Mouse (Mus musculus) embryonic facial prominence, embryonic 12.5 days (tissue): ENCODE measurements around the gene Hoxc5. TPM values are rescaled to one million over a fixed set of nuclear protein-coding genes. Genes with fewer than 3 reads are reported as not detected.

Experiments
- ATAC-seq: fragments of 200-750 bp; cut with Nextera tagmentation; 2 replicates; pipeline ENCODE4 v1.8.0; 2017; ENCODE audit not compliant: insufficient number of reproducible peaks, insufficient read depth, low FRiP score, low TSS enrichment
- H3K27ac ChIP-seq: fragments of 300-500 bp; sonication (generic); 2 replicates; pipeline ENCODE4 v1.5.1; 2016; ENCODE audit warnings: mild to moderate bottlenecking
- H3K27me3 ChIP-seq: fragments of 300-500 bp; sonication (generic); 2 replicates; pipeline ENCODE4 v1.6.1; 2016; ENCODE audit warnings: mild to moderate bottlenecking, moderate library complexity
- H3K36me3 ChIP-seq: fragments of 300-500 bp; sonication (generic); 2 replicates; pipeline ENCODE4 v1.6.1; 2016; ENCODE audit warnings: mild to moderate bottlenecking
- H3K4me1 ChIP-seq: fragments of 300-500 bp; sonication (generic); 2 replicates; pipeline ENCODE4 v1.6.1; 2016
- H3K4me2 ChIP-seq: fragments of 300-500 bp; sonication (generic); replicated peaks from 2 replicates; pipeline ENCODE4 v1.6.1; 2016; ENCODE audit warnings: mild to moderate bottlenecking, moderate library complexity
- H3K4me3 ChIP-seq: fragments of 300-500 bp; sonication (generic); 2 replicates; pipeline ENCODE4 v1.5.1; 2016; ENCODE audit warnings: mild to moderate bottlenecking
- H3K9ac ChIP-seq: fragments of 300-500 bp; sonication (generic); 2 replicates; pipeline ENCODE4 v1.6.1; 2016; ENCODE audit warnings: mild to moderate bottlenecking, moderate library complexity
- H3K9me3 ChIP-seq: fragments of 300-500 bp; sonication (generic); 2 replicates; pipeline ENCODE4 v1.6.1; 2016; ENCODE audit warnings: mild to moderate bottlenecking, moderate library complexity
- WGBS: fragments of 180-500 bp; shearing (Covaris S2); methylation state at CpG from one replicate; pipeline ENCODE4 v1.1.7; 2016; 5-methylcytosine and 5-hydroxymethylcytosine counted together
- polyA plus RNA-seq: library from polyadenylated mRNA; unstranded; fragments of >200 nt; fragmentation: Nextera tagmentation; extraction: Ambion mirVana; gene quantifications from 2 replicates; pipeline ENCODE4 v1.2.1, GENCODE M21; 2016

Gene Hoxc5
- polyA plus RNA-seq, 1 experiment from 2014 or later, result 2.4 TPM

- ATAC-seq, result no peak
- WGBS, result 1% methylated on average over 10 of the region's 10 CpGs
- Histone ChIP-seq H3K4me1 (0 out of 2 replicates have a peak, but pooled peaks cover 3% of the 10 kb centered on the region), H3K27ac (no peak overlapping the region), H3K4me2 (no peak overlapping the region), H3K9me3 (no peaks in the 10 kb centered on the region), H3K36me3 (no peaks in the 10 kb centered on the region), H3K9ac (no peak overlapping the region), H3K27me3 (peaks cover 100% of the 10 kb centered on the region), H3K4me3 (no peak overlapping the region)
These were observed 17.3 kb downstream of the Hoxc5 start for GRCm38 (mm10) chr15:102984521-102984920.

- 1% methylated on average over 3 of the region's 3 CpGs for WGBS
- ATAC-seq, result no peak
- Histone ChIP-seq H3K9ac (no peak overlapping the region), H3K4me2 (no peak overlapping the region), H3K36me3 (no peaks in the 10 kb centered on the region), H3K9me3 (no peaks in the 10 kb centered on the region), H3K27me3 (peaks cover 100% of the 10 kb centered on the region), H3K4me1 (0 out of 2 replicates have a peak, but pooled peaks cover 3% of the 10 kb centered on the region), H3K27ac (no peak overlapping the region), H3K4me3 (no peak overlapping the region)
These were observed 17.7 kb downstream of the Hoxc5 start for GRCm38 (mm10) chr15:102984925-102985324.

- ATAC-seq, result no peak
- H3K27me3 ChIP-seq, result peaks cover 100% of the 10 kb centered on the region
- no peak overlapping the region for H3K4me3 ChIP-seq
- H3K4me1 ChIP-seq, result 0 out of 2 replicates have a peak, but pooled peaks cover 4% of the 10 kb centered on the region
- no peaks in the 10 kb centered on the region for H3K36me3 ChIP-seq
- no peak overlapping the region for H3K27ac ChIP-seq
- no peak overlapping the region for H3K9ac ChIP-seq
- no peak overlapping the region for H3K4me2 ChIP-seq
- WGBS, result 2% methylated on average over 21 of the region's 21 CpGs
- H3K9me3 ChIP-seq, result no peaks in the 10 kb centered on the region
These were observed 20.0 kb downstream of the Hoxc5 start for GRCm38 (mm10) chr15:102987124-102987833.

- ATAC-seq, result no peak
- Histone ChIP-seq H3K4me2 (no peak overlapping the region), H3K36me3 (no peaks in the 10 kb centered on the region), H3K4me3 (no peak overlapping the region), H3K27ac (no peak overlapping the region), H3K9ac (no peak overlapping the region), H3K4me1 (0 out of 2 replicates have a peak, but pooled peaks cover 4% of the 10 kb centered on the region), H3K27me3 (peaks cover 100% of the 10 kb centered on the region), H3K9me3 (no peaks in the 10 kb centered on the region)
- WGBS, result 13% methylated on average over 5 of the region's 5 CpGs
These were observed 20.8 kb downstream of the Hoxc5 start for GRCm38 (mm10) chr15:102988078-102988477.

- H3K27ac ChIP-seq, result no peak within 1 kb of the TSS
- 0 out of 2 replicates have a peak, but pooled peaks cover 4% of the 10 kb centered on the region for H3K4me1 ChIP-seq
- no peak for ATAC-seq
- WGBS, result 2% methylated on average over 52 of the region's 69 CpGs
- H3K4me3 ChIP-seq, result no peak within 1 kb of the TSS
- H3K9ac ChIP-seq, result no peak within 1 kb of the TSS
- no peaks in the 10 kb centered on the region for H3K9me3 ChIP-seq
- no peak within 1 kb of the TSS for H3K4me2 ChIP-seq
- H3K27me3 ChIP-seq, result peaks cover 98% of the 10 kb centered on the region
- H3K36me3 ChIP-seq, result no peaks in the 10 kb centered on the region
These were observed 23.5 kb downstream of the Hoxc5 start, which contains the start of gene Hoxc8 for GRCm38 (mm10) chr15:102990461-102991397. Gene Hoxc8, plus strand, starts transcription at chr15:102990607.

GRCm38 (mm10) chr15:102991782-102992181 lies 24.5 kb downstream of the Hoxc5 start:
- H3K27ac ChIP-seq, result no peak overlapping the region
- H3K36me3 ChIP-seq, result no peaks in the 10 kb centered on the region
- H3K9ac ChIP-seq, result no peak overlapping the region
- H3K27me3 ChIP-seq, result peaks cover 98% of the 10 kb centered on the region
- no peak overlapping the region for H3K4me2 ChIP-seq
- no peak overlapping the region for H3K4me3 ChIP-seq
- H3K4me1 ChIP-seq, result 0 out of 2 replicates have a peak, but pooled peaks cover 4% of the 10 kb centered on the region
- no peaks in the 10 kb centered on the region for H3K9me3 ChIP-seq
- WGBS, result under 1% methylated on average over 7 of the region's 7 CpGs
- ATAC-seq, result no peak

GRCm38 (mm10) chr15:102992206-102992605 lies 25.0 kb downstream of the Hoxc5 start:
- no peak overlapping the region for H3K9ac ChIP-seq
- H3K4me1 ChIP-seq, result 0 out of 2 replicates have a peak, but pooled peaks cover 4% of the 10 kb centered on the region
- H3K27ac ChIP-seq, result no peak overlapping the region
- no peak for ATAC-seq
- no peaks in the 10 kb centered on the region for H3K9me3 ChIP-seq
- H3K4me2 ChIP-seq, result no peak overlapping the region
- H3K27me3 ChIP-seq, result peaks cover 96% of the 10 kb centered on the region
- H3K36me3 ChIP-seq, result no peaks in the 10 kb centered on the region
- no peak overlapping the region for H3K4me3 ChIP-seq
- 1% methylated on average over 11 of the region's 11 CpGs for whole genome bisulfite sequencing

GRCm38 (mm10) chr15:102992863-102993262 lies 25.6 kb downstream of the Hoxc5 start:
- WGBS, result 7% methylated on average over 3 of the region's 3 CpGs
- Histone ChIP-seq H3K9ac (no peak overlapping the region), H3K27me3 (peaks cover 96% of the 10 kb centered on the region), H3K36me3 (no peaks in the 10 kb centered on the region), H3K4me1 (0 out of 2 replicates have a peak, but pooled peaks cover 4% of the 10 kb centered on the region), H3K27ac (no peak overlapping the region), H3K4me2 (no peak overlapping the region), H3K4me3 (no peak overlapping the region), H3K9me3 (no peaks in the 10 kb centered on the region)
- ATAC-seq, result no peak

GRCm38 (mm10) chr15:102996548-102996947 lies 29.3 kb downstream of the Hoxc5 start:
- WGBS, result 2% methylated on average over 9 of the region's 9 CpGs
- peaks cover 96% of the 10 kb centered on the region for H3K27me3 ChIP-seq
- no peaks in the 10 kb centered on the region for H3K9me3 ChIP-seq
- no peak for ATAC-seq
- H3K4me2 ChIP-seq, result no peak overlapping the region
- H3K4me3 ChIP-seq, result no peak overlapping the region
- no peak overlapping the region for H3K9ac ChIP-seq
- H3K4me1 ChIP-seq, result peaks cover 11% of the 10 kb centered on the region
- no peak overlapping the region for H3K27ac ChIP-seq
- H3K36me3 ChIP-seq, result no peaks in the 10 kb centered on the region

- H3K4me1 ChIP-seq, result peaks cover 11% of the 10 kb centered on the region
- no peak overlapping the region for H3K9ac ChIP-seq
- 0% methylated on average over 3 of the region's 3 CpGs for WGBS
- no peak overlapping the region for H3K4me3 ChIP-seq
- ATAC-seq, result no peak
- no peaks in the 10 kb centered on the region for H3K9me3 ChIP-seq
- no peaks in the 10 kb centered on the region for H3K36me3 ChIP-seq
- H3K4me2 ChIP-seq, result no peak overlapping the region
- H3K27me3 ChIP-seq, result peaks cover 96% of the 10 kb centered on the region
- H3K27ac ChIP-seq, result no peak overlapping the region
These were observed 30.2 kb downstream of the Hoxc5 start for GRCm38 (mm10) chr15:102997431-102997830.

- H3K27me3 ChIP-seq, result peaks cover 96% of the 10 kb centered on the region
- 1% methylated on average over 19 of the region's 19 CpGs for WGBS
- ATAC-seq, result no peak
- H3K9me3 ChIP-seq, result no peaks in the 10 kb centered on the region
- peak within 1 kb of the TSS; percentile 35 for H3K4me3 ChIP-seq
- H3K36me3 ChIP-seq, result no peaks in the 10 kb centered on the region
- peak within 1 kb of the TSS; percentile 61 for H3K4me2 ChIP-seq
- no peak within 1 kb of the TSS for H3K27ac ChIP-seq
- peaks cover 11% of the 10 kb centered on the region for H3K4me1 ChIP-seq
- H3K9ac ChIP-seq, result no peak within 1 kb of the TSS
These were observed 30.7 kb downstream of the Hoxc5 start, which contains the start of gene Hoxc6 for GRCm38 (mm10) chr15:102997939-102998355. Gene Hoxc6, plus strand, starts transcription at chr15:102998257.
